Mouse (Mus musculus): ENCODE measurements around the gene Tnip1. TPM values are rescaled to one million over a fixed set of nuclear protein-coding genes. Genes with fewer than 3 reads are reported as not detected.

The Tnip1 gene
- 10 to 100 TPM; 44.4 to 51.3 TPM for total RNA-seq (2021)
- long read RNA-seq, experiment 1, transcript Tnip1-205 (17 exons, 2,642 nt), result major isoform, 8 of 61 reads
- long read RNA-seq, experiment 1, transcript Tnip1-206 (18 exons, 2,834 nt), result major isoform, 8 of 61 reads
- long read RNA-seq, experiment 1, partial matches to known transcripts, result 10 of 61 reads
- long read RNA-seq, experiment 1, other reads (novel, unspliced or antisense), result 34 of 61 reads
- long read RNA-seq, experiment 2, transcript Tnip1-205 (17 exons, 2,642 nt), result minor isoform, 6 of 78 reads
- long read RNA-seq, experiment 2, transcript Tnip1-206 (18 exons, 2,834 nt), result major isoform, 8 of 78 reads
- long read RNA-seq, experiment 2, partial matches to known transcripts, result 12 of 78 reads
- long read RNA-seq, experiment 2, other reads (novel, unspliced or antisense), result 52 of 78 reads

GRCm38 (mm10) chr11:54962810-54963209 is at the start of gene Tnip1:
Tnip1 (minus strand) TSS chr11:54962917.
- peak in 1 of 2 experiments; percentile 52 for DNase-seq (ENCODE audit: low spot score in 2 of 2)

GRCm38 (mm10) chr11:55011440-55011839 is 48.7 kb upstream of the Tnip1 start:
- no peak for DNase-seq (ENCODE audit: low spot score in 2 of 2)

DNA sequence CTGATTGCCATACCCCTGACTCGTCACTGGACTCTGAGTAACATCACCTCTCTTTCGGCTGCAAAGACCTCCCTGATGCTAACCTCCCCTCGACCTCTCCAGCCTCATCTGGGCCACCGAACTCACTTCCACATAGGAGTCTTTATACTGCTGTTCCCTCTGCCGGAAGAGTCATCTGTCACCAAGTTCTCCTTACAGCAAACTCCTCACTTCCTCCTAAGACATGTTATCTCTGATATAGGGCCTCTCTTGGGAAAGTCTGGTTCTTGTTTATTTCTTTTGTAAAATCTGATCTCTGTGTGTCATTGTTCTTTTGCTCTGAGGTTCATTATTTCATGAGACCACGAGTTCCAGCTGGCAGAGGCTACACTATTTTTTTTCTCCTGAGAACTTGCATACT is 45.5 kb upstream of the Tnip1 start:
- no peak for DNase-seq (ENCODE audit: low spot score in 2 of 2)

DNA sequence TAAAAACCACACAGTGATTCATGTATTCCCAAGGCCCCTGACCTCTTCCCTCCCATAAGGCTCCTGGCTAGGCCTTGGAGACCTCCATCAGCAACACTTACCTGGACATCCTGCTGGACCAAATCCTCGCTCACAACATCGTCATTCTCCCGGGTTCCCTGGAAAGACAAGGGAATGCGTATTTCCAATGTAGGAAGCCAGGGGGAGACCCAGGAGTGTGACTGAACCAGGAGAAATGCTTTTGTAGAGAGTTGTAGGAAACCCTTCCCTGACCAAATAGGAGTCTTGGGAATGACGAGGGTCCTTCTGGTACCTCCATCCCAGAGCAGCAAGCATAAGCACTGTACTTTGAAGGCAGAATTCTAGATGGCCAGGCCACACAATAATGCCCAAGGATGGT is 43.0 kb upstream of the Tnip1 start:
- DNase-seq (ENCODE audit: low spot score in 2 of 2), result no peak

DNA sequence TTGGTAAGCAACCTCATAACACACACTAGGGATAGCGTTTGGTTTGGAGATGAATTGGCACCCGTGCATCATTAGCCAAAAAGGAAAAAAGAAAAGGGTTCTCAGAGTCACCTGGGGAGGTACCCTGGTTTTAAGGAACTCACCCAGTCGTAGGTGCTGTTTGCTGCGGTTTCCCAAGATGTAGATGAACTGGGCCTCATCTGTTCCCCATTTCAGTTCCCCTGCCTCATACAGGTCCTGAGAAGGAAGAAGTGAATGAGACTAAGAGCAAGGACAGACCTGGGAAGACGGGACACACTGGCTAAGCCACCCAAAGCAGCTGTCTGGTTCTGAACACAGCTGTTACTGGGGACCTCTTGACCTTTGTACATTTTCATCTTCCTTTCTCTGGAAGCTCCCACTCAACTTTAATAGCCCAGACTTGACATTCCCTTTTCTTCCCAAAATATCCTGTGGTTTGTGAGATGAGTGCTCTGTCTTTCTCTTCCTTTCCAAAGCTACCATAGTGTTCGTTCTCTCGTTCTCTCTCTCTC is 42.3 kb upstream of the Tnip1 start:
- no peak for DNase-seq (ENCODE audit: low spot score in 2 of 2)

DNA sequence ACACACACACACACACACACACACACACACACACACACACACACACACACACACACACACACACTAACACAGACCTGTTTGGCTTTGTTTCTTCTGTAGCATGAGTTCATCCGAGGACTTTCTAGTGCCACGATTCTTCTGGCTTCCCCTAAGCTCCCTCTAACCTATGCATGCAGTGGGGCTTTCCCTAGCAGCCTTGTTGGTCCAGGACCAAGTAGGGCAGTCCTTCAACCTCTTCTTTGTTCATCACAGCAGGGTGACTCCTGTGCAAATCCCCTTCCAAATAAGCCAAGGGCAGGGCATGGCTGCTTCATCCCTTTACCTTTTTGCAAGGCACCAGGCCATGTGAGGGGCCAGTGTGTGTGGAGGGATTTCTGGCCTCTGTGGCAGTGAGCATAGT is 36.0 kb upstream of the Tnip1 start:
- no peak for DNase-seq (ENCODE audit: low spot score in 2 of 2)

GRCm38 (mm10) chr11:54998284-54998683 is 35.6 kb upstream of the Tnip1 start:
- DNase-seq (ENCODE audit: low spot score in 2 of 2), result peak in 1 of 2 experiments; percentile 55

DNA sequence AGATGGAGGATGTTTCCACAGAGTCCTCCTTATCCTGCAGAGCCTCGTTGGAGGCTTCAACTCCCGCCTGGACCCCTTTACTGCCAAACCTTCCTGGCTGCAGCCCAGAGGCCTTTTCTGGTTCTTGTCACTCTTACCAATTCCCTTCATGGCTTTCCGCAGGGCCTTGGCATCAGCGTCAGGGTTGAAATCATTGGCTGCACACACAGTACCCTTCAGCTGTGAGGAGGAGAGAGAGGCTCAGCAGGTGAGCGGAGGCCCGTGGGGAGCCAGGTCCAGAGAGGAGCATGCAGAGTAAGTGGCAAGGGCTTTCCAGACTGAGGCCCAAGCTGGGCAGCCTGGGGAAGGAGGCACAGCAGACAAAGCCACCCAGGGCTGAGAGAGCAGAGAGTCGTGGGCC is 33.5 kb upstream of the Tnip1 start:
- no peak for DNase-seq (ENCODE audit: low spot score in 2 of 2)

- no peak for DNase-seq (ENCODE audit: low spot score in 2 of 2)
Measured at GRCm38 (mm10) chr11:54989920-54990319, 27.2 kb upstream of the Tnip1 start.

DNA sequence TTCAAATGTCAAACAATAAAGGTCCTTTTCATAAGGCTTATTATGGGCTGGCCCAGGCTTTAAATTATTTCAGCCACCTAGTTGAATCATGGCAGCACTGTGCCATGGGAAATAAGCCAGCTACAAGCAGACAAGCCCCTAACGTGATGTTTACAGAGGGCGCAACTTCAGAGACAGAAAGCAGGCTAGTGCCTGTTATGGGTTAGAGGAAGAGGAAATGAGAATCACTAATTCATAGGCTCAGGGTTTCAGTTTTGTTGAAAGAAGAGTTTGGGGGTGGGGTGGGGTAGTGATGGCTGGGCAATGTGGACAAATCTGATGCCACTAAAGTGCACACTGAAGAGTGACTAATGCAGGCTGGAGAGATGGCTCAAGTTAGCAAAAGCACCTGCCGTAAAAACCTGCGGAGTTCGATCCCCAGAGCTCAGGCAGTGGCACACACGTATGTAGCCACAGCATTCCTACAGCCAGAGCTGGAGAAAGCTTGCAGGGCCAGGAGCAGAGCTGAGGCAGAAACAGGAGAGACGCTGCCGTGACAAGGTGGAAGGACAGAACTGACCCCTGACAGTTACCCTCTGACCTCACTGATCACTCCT is 26.1 kb upstream of the Tnip1 start:
- no peak for DNase-seq (ENCODE audit: low spot score in 2 of 2)

GRCm38 (mm10) chr11:54987974-54988373 is 25.3 kb upstream of the Tnip1 start:
- peak in 1 of 2 experiments; percentile 38 for DNase-seq (ENCODE audit: low spot score in 2 of 2)

DNA sequence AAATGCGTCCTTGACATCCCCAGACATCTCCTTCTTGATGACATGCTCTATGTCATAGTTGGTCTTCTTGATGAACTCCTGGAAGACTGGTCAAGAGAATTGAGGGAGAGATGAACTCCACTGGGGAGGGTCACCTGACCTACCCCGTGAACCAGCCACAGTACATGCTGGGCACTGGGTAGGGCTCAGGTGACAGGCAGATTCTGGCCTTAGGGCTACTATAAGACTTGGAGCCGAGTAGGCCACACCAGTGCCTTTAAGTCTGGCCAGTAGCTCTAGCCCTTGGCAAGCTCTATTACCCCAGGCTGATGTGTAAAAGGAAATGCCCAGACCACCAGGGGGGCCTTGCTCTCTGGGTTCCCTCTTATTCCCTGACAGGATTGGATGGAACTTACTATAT is 22.4 kb upstream of the Tnip1 start:
- no peak for DNase-seq (ENCODE audit: low spot score in 2 of 2)

DNA sequence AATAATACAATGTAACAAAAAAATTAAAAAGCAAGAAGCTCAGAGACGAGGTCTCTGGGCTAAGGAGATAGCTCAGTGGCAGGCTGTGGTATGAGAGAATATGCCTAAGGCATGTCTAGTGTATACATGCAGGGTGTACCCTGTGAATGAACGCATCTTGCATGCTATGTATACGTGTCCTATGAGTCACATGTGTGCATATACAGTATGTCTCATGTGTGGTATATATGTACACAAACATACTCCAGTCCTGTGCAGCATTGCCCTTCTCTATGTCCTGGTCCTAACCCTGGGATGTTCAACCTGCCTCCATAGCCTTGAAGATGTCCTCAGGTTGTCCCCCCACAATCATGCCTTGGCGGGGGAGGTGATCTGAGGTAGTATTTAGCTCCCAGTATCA is 21.9 kb upstream of the Tnip1 start:
- DNase-seq (ENCODE audit: low spot score in 2 of 2), result no peak

- DNase-seq (ENCODE audit: low spot score in 2 of 2), result peak; percentile 53 to 76
Measured at GRCm38 (mm10) chr11:54984085-54984484, 21.4 kb upstream of the Tnip1 start.

- DNase-seq (ENCODE audit: low spot score in 2 of 2), result no peak
Measured at GRCm38 (mm10) chr11:54982520-54982919, 19.8 kb upstream of the Tnip1 start.

- no peak for DNase-seq (ENCODE audit: low spot score in 2 of 2)
Measured at GRCm38 (mm10) chr11:54981630-54982029, 18.9 kb upstream of the Tnip1 start.

- no peak for DNase-seq (ENCODE audit: low spot score in 2 of 2)
Measured at GRCm38 (mm10) chr11:54977385-54977937, 14.7 kb upstream of the Tnip1 start.

DNA sequence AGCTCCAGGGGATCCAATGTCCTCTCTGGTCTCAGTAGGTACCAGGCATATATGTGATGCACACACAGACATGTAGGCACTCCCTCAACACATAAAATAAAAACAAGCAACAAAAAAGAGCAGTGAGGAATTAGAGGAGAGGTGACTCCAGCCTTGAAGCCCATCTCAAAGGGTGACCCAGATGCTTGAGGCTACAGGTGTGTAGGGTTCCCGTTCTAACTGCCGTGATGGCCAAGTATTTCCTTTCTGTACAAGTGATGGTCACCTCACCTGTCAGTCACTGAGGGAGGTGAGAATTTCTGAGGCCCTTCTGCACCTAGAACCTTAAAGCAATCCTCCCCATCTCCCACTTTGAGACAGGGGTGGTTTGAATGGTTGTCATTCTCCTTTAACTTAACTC is 13.6 kb upstream of the Tnip1 start:
- DNase-seq (ENCODE audit: low spot score in 2 of 2), result no peak

DNA sequence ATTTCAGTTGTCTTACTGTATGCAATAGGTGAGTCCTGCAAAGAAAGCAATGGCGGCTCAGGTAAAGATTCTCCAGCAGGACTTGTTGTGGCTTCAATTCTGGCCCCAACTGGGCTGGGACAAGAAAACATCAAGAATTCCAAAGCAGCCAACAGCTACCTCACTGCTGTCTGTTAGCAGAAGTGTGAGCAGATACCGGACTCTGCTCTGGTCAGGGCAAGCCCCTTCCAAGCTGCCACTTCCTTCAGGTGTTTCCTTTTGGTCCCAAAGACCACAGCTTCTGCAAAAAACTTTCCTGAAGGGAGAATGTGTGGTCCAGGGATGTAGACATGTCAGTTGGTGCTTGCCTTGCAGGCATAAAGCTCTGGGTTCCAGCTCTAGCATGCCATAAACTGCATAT is 13.0 kb upstream of the Tnip1 start:
- DNase-seq (ENCODE audit: low spot score in 2 of 2), result no peak

- DNase-seq (ENCODE audit: low spot score in 2 of 2), result no peak
Measured at GRCm38 (mm10) chr11:54975340-54975739, 12.6 kb upstream of the Tnip1 start.

- DNase-seq (ENCODE audit: low spot score in 2 of 2), result no peak
Measured at GRCm38 (mm10) chr11:54974639-54975038, 11.9 kb upstream of the Tnip1 start.
